Mouse (Mus musculus): ENCODE results near the gene Spint5.

Gene Spint5

GRCm38 (mm10) chr2:164737377-164738090, 22.4 kb downstream of the Spint5 start:
- DNase-seq (ENCODE audit: low spot score), result no peak

- DNase-seq (ENCODE audit: low spot score), result no peak
These were observed 24.8 kb downstream of the Spint5 start for GRCm38 (mm10) chr2:164739876-164740275.

- no peak for DNase-seq (ENCODE audit: low spot score)
These were observed 29.9 kb downstream of the Spint5 start for GRCm38 (mm10) chr2:164744987-164745386.

- DNase-seq (ENCODE audit: low spot score), result peak; percentile 87
These were observed 30.9 kb downstream of the Spint5 start, which contains the start of the genes Wfdc3 and Dnttip1 for GRCm38 (mm10) chr2:164745843-164746479. TSS of gene Wfdc3 (minus strand) at chr2:164745931. TSS of gene Dnttip1 (plus strand) at chr2:164745983.

- DNase-seq (ENCODE audit: low spot score), result no peak
These were observed 31.6 kb downstream of the Spint5 start for GRCm38 (mm10) chr2:164746693-164747092.

- no peak for DNase-seq (ENCODE audit: low spot score)
These were observed 33.1 kb downstream of the Spint5 start for GRCm38 (mm10) chr2:164748191-164748590.

- DNase-seq (ENCODE audit: low spot score), result no peak
These were observed 33.9 kb downstream of the Spint5 start for GRCm38 (mm10) chr2:164748991-164749390.

- no peak for DNase-seq (ENCODE audit: low spot score)
These were observed 37.3 kb downstream of the Spint5 start for GRCm38 (mm10) chr2:164752454-164752853.

GRCm38 (mm10) chr2:164754105-164754504, 39.0 kb downstream of the Spint5 start:
- no peak for DNase-seq (ENCODE audit: low spot score)

- DNase-seq (ENCODE audit: low spot score), result no peak
These were observed 39.7 kb downstream of the Spint5 start for GRCm38 (mm10) chr2:164754800-164755199.

- DNase-seq (ENCODE audit: low spot score), result no peak
These were observed 42.7 kb downstream of the Spint5 start for GRCm38 (mm10) chr2:164757841-164758240.

GRCm38 (mm10) chr2:164758692-164759091, 43.6 kb downstream of the Spint5 start:
- DNase-seq (ENCODE audit: low spot score), result no peak

- no peak for DNase-seq (ENCODE audit: low spot score)
These were observed 45.1 kb downstream of the Spint5 start for GRCm38 (mm10) chr2:164760059-164760833.

- DNase-seq (ENCODE audit: low spot score), result no peak
These were observed 46.4 kb downstream of the Spint5 start for GRCm38 (mm10) chr2:164761502-164761901.

- DNase-seq (ENCODE audit: low spot score), result no peak
These were observed 46.9 kb downstream of the Spint5 start for GRCm38 (mm10) chr2:164761971-164762370.

- no peak for DNase-seq (ENCODE audit: low spot score)
These were observed 47.5 kb downstream of the Spint5 start for GRCm38 (mm10) chr2:164762593-164762992.

- no peak for DNase-seq (ENCODE audit: low spot score)
These were observed 50.7 kb downstream of the Spint5 start for GRCm38 (mm10) chr2:164765841-164766240.
